Mouse (Mus musculus) G1E (cell line): ENCODE data around the gene AB124611. TPM values are rescaled to one million over a fixed set of nuclear protein-coding genes. Genes with fewer than 3 reads are reported as not detected.

ENCODE experiments used
- ATAC-seq: 2 replicates; pipeline ENCODE4 v1.8.0; 2016; ENCODE audit warnings: mild to moderate bottlenecking; ENCODE audit not compliant: insufficient number of reproducible peaks, poor library complexity, low FRiP score, severe bottlenecking; ENCODE audit errors: extremely low read depth
- DNase-seq: peaks from one replicate; pipeline ENCODE4 v3.0.0; 2012; ENCODE audit warnings: low spot score
- H3K27me3 ChIP-seq: 2 replicates; pipeline ENCODE4 v1.6.1; 2012; ENCODE audit warnings: mild to moderate bottlenecking, low read length, inconsistent platforms; ENCODE audit not compliant: insufficient read depth
- H3K36me3 ChIP-seq: replicated peaks from 2 replicates; pipeline ENCODE3; 2012; ENCODE audit warnings: mild to moderate bottlenecking, inconsistent platforms
- H3K4me1 ChIP-seq: 2 replicates; pipeline ENCODE4 v1.6.1; 2012; ENCODE audit warnings: low read depth, low read length, inconsistent platforms, mixed read lengths; ENCODE audit not compliant: insufficient read depth
- H3K4me3 ChIP-seq: 2 replicates; pipeline ENCODE4 v1.5.1; 2012; ENCODE audit warnings: low read depth, mild to moderate bottlenecking, inconsistent platforms, low read length, moderate library complexity, mixed read lengths
- H3K9me3 ChIP-seq: replicated peaks from 2 replicates; pipeline ENCODE4 v1.6.1; 2012; ENCODE audit warnings: inconsistent platforms
- CTCF ChIP-seq: IDR thresholded peaks from 2 replicates; pipeline ENCODE4 v1.5.1; 2012; ENCODE audit warnings: low read depth, low read length, inconsistent platforms, mixed read lengths
- GATA1 ChIP-seq: IDR thresholded peaks from 2 replicates; pipeline ENCODE4 v1.6.1; 2012; ENCODE audit warnings: borderline replicate concordance, low read length, inconsistent platforms, mixed read lengths
- GATA2 ChIP-seq: IDR thresholded peaks from 2 replicates; pipeline ENCODE4 v1.6.1; 2012; ENCODE audit warnings: low read depth, low read length, inconsistent platforms, borderline replicate concordance
- POLR2AphosphoS5 ChIP-seq: IDR thresholded peaks from 2 replicates; pipeline ENCODE4 v1.6.1; 2012; ENCODE audit warnings: low read depth, low read length, inconsistent platforms; ENCODE audit not compliant: insufficient replicate concordance
- TAL1 ChIP-seq: conservative IDR thresholded peaks from 2 replicates; pipeline ENCODE4 v1.6.1; 2012; ENCODE audit warnings: low read depth, low read length, inconsistent platforms, mixed read lengths
- polyA plus RNA-seq: library from polyadenylated mRNA; stranded (reverse); fragments of >175 nt; gene quantifications from 2 replicates; pipeline ENCODE4 v1.2.3, GENCODE M21; 2012
- total RNA-seq, 2 experiments: library from RNA; stranded (forward) in 1 of 2; stranded (reverse) in 1 of 2; fragments of 200-1000 nt in 1 of 2; fragments of >200 nt in 1 of 2; fragmentation: Nextera tagmentation in 1 of 2; gene quantifications; 2 replicates each; pipeline ENCODE4 v1.2.3; 2014 to 2017

AB124611 gene
- total and polyA plus RNA-seq, 3 experiments, result 2.4 to 5.5 (median 2.9) TPM

- Histone ChIP-seq H3K4me1 (peaks cover 26% of the 10 kb centered on the region), H3K4me3 (no peak overlapping the region), H3K27me3 (no peaks in the 10 kb centered on the region), H3K36me3 (peaks cover 83% of the 10 kb centered on the region), H3K9me3 (no peaks in the 10 kb centered on the region)
- DNase-seq, result no peak
- ATAC-seq, result no peak
- no peak for TF ChIP-seq GATA1
- no peak for TF ChIP-seq TAL1
- no peak for TF ChIP-seq GATA2
- no peak for TF ChIP-seq CTCF
- no peak for TF ChIP-seq POLR2AphosphoS5
These were observed 42.8 kb downstream of the AB124611 start for GRCm38 (mm10) chr9:21568657-21569255.

GRCm38 (mm10) chr9:21574012-21574801 lies 48.2 kb downstream of the AB124611 start:
- Histone ChIP-seq H3K9me3 (no peaks in the 10 kb centered on the region), H3K36me3 (peaks cover 97% of the 10 kb centered on the region), H3K4me3 (no peak overlapping the region), H3K4me1 (no peaks in the 10 kb centered on the region; the same call in 1 of the 2 replicates), H3K27me3 (no peaks in the 10 kb centered on the region)
- TF ChIP-seq GATA2, result no peak
- no peak for TF ChIP-seq CTCF
- TF ChIP-seq GATA1, result no peak
- TF ChIP-seq TAL1, result no peak
- TF ChIP-seq POLR2AphosphoS5, result no peak
- DNase-seq, result no peak
- no peak for ATAC-seq

DNA sequence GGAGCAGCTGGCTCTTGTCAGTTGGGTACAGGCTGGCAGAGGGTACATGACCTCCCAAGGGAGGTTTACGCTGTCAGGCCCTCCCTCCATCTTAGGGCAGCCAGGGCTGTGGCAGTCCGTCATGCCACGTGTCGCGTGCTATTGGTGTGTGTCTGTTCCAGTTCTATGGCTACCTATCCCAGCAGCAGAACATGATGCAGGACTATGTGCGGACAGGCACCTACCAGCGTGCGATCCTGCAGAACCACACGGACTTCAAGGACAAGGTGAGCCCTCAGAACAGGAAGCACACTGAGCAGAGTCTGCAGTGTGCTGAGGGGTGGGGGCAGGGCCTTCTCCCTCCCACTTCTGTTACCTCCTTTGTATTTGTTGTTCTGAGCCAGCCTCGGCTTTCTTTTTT lies 49.3 kb downstream of the AB124611 start:
- TF ChIP-seq POLR2AphosphoS5 (no peak), TAL1 (no peak), CTCF (no peak), GATA1 (no peak), GATA2 (no peak)
- no peak for ATAC-seq

GRCm38 (mm10) chr9:21576286-21576685 lies 50.3 kb downstream of the AB124611 start:
- TF ChIP-seq POLR2AphosphoS5 (no peak), GATA2 (no peak), GATA1 (no peak), TAL1 (no peak), CTCF (no peak)
- no peaks in the 10 kb centered on the region for H3K9me3 ChIP-seq

More for the DNA sequence above, 49.3 kb downstream of the AB124611 start:
- H3K4me3 ChIP-seq, result no peak overlapping the region
- no peaks in the 10 kb centered on the region; the same call in 1 of the 2 replicates for H3K4me1 ChIP-seq
- H3K9me3 ChIP-seq, result no peaks in the 10 kb centered on the region
- H3K27me3 ChIP-seq, result no peaks in the 10 kb centered on the region
- peaks cover 97% of the 10 kb centered on the region for H3K36me3 ChIP-seq
- no peak for DNase-seq

GRCm38 (mm10) chr9:21578226-21578625 lies 52.2 kb downstream of the AB124611 start:
- no peak for DNase-seq
- H3K36me3 ChIP-seq, result peaks cover 98% of the 10 kb centered on the region
- no peaks in the 10 kb centered on the region; the same call in 1 of the 2 replicates for H3K4me1 ChIP-seq

More at GRCm38 (mm10) chr9:21576286-21576685, 50.3 kb downstream of the AB124611 start:
- peaks cover 98% of the 10 kb centered on the region for H3K36me3 ChIP-seq
- ATAC-seq (no peak), DNase-seq (no peak)
- H3K4me1 ChIP-seq, result no peaks in the 10 kb centered on the region; the same call in 1 of the 2 replicates
- H3K27me3 ChIP-seq, result no peaks in the 10 kb centered on the region
- H3K4me3 ChIP-seq, result no peak overlapping the region

DNA sequence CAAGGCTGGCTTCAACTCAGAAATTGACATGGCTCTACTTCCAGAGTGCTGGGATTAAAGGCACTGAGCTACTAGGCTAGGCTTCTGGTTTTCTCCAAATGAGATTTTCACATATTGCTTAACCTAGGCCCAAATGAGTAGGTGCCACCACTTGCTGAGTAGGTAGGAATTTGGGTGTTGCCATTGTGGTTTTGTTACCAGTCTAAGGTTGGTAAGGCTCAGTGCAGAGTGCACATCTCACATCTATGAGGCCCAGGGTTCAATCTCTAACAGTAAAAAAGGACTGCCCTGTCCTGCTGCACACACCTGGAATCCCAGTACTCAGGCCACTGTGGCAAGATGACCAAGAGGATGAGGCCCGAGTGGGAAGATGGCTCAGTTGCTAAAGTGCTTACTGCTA lies 59.4 kb downstream of the AB124611 start:
- Histone ChIP-seq H3K9me3 (no peaks in the 10 kb centered on the region), H3K4me1 (peaks cover 14% of the 10 kb centered on the region; the same call in 1 of the 2 replicates), H3K36me3 (peaks cover 97% of the 10 kb centered on the region), H3K27me3 (no peaks in the 10 kb centered on the region), H3K4me3 (no peak overlapping the region)
- DNase-seq, result no peak
- no peak for ATAC-seq
- no peak for TF ChIP-seq POLR2AphosphoS5

More at GRCm38 (mm10) chr9:21578226-21578625, 52.2 kb downstream of the AB124611 start:
- TF ChIP-seq CTCF, result no peak
- TF ChIP-seq GATA2, result no peak
- no peak for TF ChIP-seq GATA1
- no peak for TF ChIP-seq TAL1
- TF ChIP-seq POLR2AphosphoS5, result no peak
- no peaks in the 10 kb centered on the region for H3K27me3 ChIP-seq
- no peaks in the 10 kb centered on the region for H3K9me3 ChIP-seq
- no peak overlapping the region for H3K4me3 ChIP-seq
- ATAC-seq, result no peak
